Mouse (Mus musculus) forebrain, embryonic 10.5 days (tissue): Measurements from ENCODE around the gene Klk6. TPM values are rescaled to one million over a fixed set of nuclear protein-coding genes. Genes with fewer than 3 reads are reported as not detected.

Source experiments
- DNase-seq: peaks from one replicate; pipeline ENCODE4 v3.0.0-alpha.2; 2017; ENCODE audit warnings: low spot score; ENCODE audit errors: extremely low spot score
- H3K27ac ChIP-seq: fragments of 300-500 bp; sonication (generic); 2 replicates; pipeline ENCODE4 v1.5.1; 2016; ENCODE audit warnings: mild to moderate bottlenecking
- H3K27me3 ChIP-seq: fragments of 300-500 bp; sonication (generic); 2 replicates; pipeline ENCODE4 v1.6.1; 2016; ENCODE audit warnings: mild to moderate bottlenecking; ENCODE audit not compliant: poor library complexity, severe bottlenecking
- H3K36me3 ChIP-seq: fragments of 300-500 bp; sonication (generic); replicated peaks from 2 replicates; pipeline ENCODE4 v1.6.1; 2016; ENCODE audit warnings: mild to moderate bottlenecking, moderate library complexity
- H3K4me1 ChIP-seq: fragments of 300-500 bp; sonication (generic); 2 replicates; pipeline ENCODE4 v1.6.1; 2016
- H3K4me3 ChIP-seq: fragments of 300-500 bp; sonication (generic); 2 replicates; pipeline ENCODE4 v1.5.1; 2016; ENCODE audit warnings: mild to moderate bottlenecking, moderate library complexity
- H3K9me3 ChIP-seq: fragments of 300-500 bp; sonication (generic); 2 replicates; pipeline ENCODE4 v1.6.1; 2016; ENCODE audit warnings: mild to moderate bottlenecking, moderate library complexity
- WGBS: fragments of 180-500 bp; shearing (Covaris S2); methylation state at CpG from one replicate; pipeline ENCODE4 v1.1.7; 2016; 5-methylcytosine and 5-hydroxymethylcytosine counted together
- polyA plus RNA-seq: library from polyadenylated mRNA; unstranded; fragments of >200 nt; fragmentation: Nextera tagmentation; extraction: Ambion mirVana; gene quantifications from 2 replicates; pipeline ENCODE4 v1.2.1, GENCODE M21; 2016

The Klk6 gene
- polyA plus RNA-seq, 1 experiment from 2014 or later: not detected

DNA sequence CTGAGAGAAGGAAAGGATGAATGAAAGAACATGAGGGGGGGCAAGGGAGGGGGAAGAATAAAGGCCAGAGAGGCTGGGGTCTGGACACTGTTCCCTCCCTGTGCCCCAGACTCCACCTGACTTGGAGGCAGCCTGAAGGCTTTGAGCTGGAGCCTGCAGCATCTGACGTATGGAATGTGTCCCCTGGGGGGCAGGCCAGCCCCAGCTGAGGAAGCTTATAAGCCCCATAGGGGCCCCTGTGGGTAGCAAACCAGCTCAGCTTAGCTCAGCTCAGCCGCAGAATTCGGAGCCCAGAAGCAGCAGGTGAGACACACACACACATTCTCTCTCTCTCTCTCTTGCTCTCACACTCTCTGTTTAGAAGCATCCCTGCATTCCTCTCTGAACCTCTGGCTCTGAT is 56.6 kb downstream of the Klk6 start, which contains the start of gene Klk4:
TSS of gene Klk4 (plus strand) at position 249 of the 400 bp plus-strand sequence.
- H3K4me3 ChIP-seq: no peak within 1 kb of the TSS
- no peak for DNase-seq
- H3K36me3 ChIP-seq: no peaks in the 10 kb centered on the region
- H3K27ac ChIP-seq: no peak within 1 kb of the TSS
- 6% methylated on average over 2 of the region's 3 CpGs for WGBS
- no peaks in the 10 kb centered on the region for H3K9me3 ChIP-seq
- H3K27me3 ChIP-seq: peaks cover 24% of the 10 kb centered on the region
- H3K4me1 ChIP-seq: peaks cover 22% of the 10 kb centered on the region

Other genes starting within 250 kb of the Klk6 start
- gene Zfp719, start 244.9 kb upstream of the Klk6 start, polyA plus RNA-seq: 14.6 and 15.3 TPM in 2 replicates
- gene Zfp819, start 217.3 kb upstream of the Klk6 start, polyA plus RNA-seq: 1.5 and 2.3 TPM in 2 replicates
- not detected in 2 replicates for gene Ceacam18, start 189.8 kb upstream of the Klk6 start, polyA plus RNA-seq
- gene Siglece, start 164.3 kb upstream of the Klk6 start, polyA plus RNA-seq: 0.21 and 0.22 TPM in 2 replicates
- gene Ctu1, start 152.5 kb upstream of the Klk6 start, polyA plus RNA-seq: 15.7 and 18.4 TPM in 2 replicates
- gene Klk14, start 134.1 kb upstream of the Klk6 start, polyA plus RNA-seq: not detected in 2 replicates
- 0.29 and 0.64 TPM in 2 replicates for gene Klk13, start 111.9 kb upstream of the Klk6 start, polyA plus RNA-seq
- not detected in 2 replicates for gene Klk12, start 55.6 kb upstream of the Klk6 start, polyA plus RNA-seq
- gene Klk11, start 49.9 kb upstream of the Klk6 start, polyA plus RNA-seq: 0.11 TPM in 1 of 2 replicates, not detected in the other
- 0.11 and 0.43 TPM in 2 replicates for gene Klk10, start 43.5 kb upstream of the Klk6 start, polyA plus RNA-seq
- not detected in 2 replicates for gene Klk9, start 32.6 kb upstream of the Klk6 start, polyA plus RNA-seq
- gene Klk8, start 26.9 kb upstream of the Klk6 start, polyA plus RNA-seq: 12.6 and 12.8 TPM in 2 replicates
- not detected in 2 replicates for gene Klk7, start 13.2 kb upstream of the Klk6 start, polyA plus RNA-seq
- 0.19 and 0.30 TPM in 2 replicates for gene Klk5, start 17.5 kb downstream of the Klk6 start, polyA plus RNA-seq
- not detected in 2 replicates for gene Klk4, start 56.7 kb downstream of the Klk6 start, polyA plus RNA-seq
- gene Klk15, start 109.2 kb downstream of the Klk6 start, polyA plus RNA-seq: not detected in 2 replicates
- not detected in 2 replicates for gene Klk1b8, start 126.2 kb downstream of the Klk6 start, polyA plus RNA-seq
- gene Klk1b1, start 142.3 kb downstream of the Klk6 start, polyA plus RNA-seq: not detected in 2 replicates
- not detected in 2 replicates for gene Klk1b9, start 151.6 kb downstream of the Klk6 start, polyA plus RNA-seq
- not detected in 2 replicates for gene Klk1b11, start 171.4 kb downstream of the Klk6 start, polyA plus RNA-seq
- not detected in 2 replicates for gene Klk1b26, start 187.7 kb downstream of the Klk6 start, polyA plus RNA-seq
- not detected in 2 replicates for gene Klk1b27, start 227.8 kb downstream of the Klk6 start, polyA plus RNA-seq